Mouse (Mus musculus): Measurements from ENCODE around the gene Sorcs3. TPM values are rescaled to one million over a fixed set of nuclear protein-coding genes. Genes with fewer than 3 reads are reported as not detected.

Sorcs3 gene
- total and polyA plus RNA-seq, 3 experiments = not detected

DNA sequence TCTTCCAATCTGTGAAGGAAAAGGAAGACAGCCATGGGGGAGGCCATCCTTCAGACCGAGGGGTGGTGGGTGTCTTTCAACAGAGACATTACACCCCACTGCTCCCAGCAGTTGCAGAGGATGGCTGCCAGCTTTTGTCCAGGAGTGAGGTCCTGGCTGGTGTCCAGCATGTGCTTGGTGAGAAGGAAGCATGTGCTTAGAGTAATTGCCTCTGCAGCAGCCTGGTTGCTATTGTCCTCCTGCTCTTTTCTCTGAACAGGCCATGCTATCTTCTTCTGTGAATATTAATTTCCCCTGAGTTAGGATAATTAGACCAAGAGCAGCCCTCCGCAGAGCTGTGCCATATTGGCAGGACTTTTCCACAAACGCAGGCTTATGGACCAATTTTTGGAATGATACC lies 476.7 kb downstream of the Sorcs3 start:
- no peak for DNase-seq (ENCODE audit: low read depth, low spot score)
- Histone ChIP-seq H3K36me3 (ENCODE audit: control insufficient read depth in 1 of 2, insufficient read depth in 2 of 2, low read length in 2 of 2) (no peaks in the 10 kb centered on the region), H3K4me3 (ENCODE audit: control insufficient read depth in 1 of 2, insufficient read depth in 1 of 2, low read depth in 2 of 2, low read length in 2 of 2) (no peak overlapping the region), H3K9ac (ENCODE audit: control insufficient read depth, low read depth, low read length, poor library complexity, severe bottlenecking) (no peak overlapping the region), H3K4me1 (ENCODE audit: control insufficient read depth in 1 of 2, insufficient read depth in 2 of 2, low read length in 2 of 2) (no peaks in the 10 kb centered on the region), H3K27me3 (ENCODE audit: control insufficient read depth in 1 of 2, insufficient read depth in 2 of 2, low read length in 2 of 2) (no peaks in the 10 kb centered on the region), H3K9me3 (replicated peaks; ENCODE audit: insufficient read depth, low read length) (no peaks in the 10 kb centered on the region), H3K79me2 (ENCODE audit: control insufficient read depth, insufficient read depth, low read length, poor library complexity) (no peaks in the 10 kb centered on the region), H3K27ac (ENCODE audit: control insufficient read depth, low read depth, low read length) (no peak overlapping the region)
- no peak for TF ChIP-seq NRF1 (IDR thresholded peaks at IDR 0.05; ENCODE audit: insufficient read depth, low read depth, low read length, poor library complexity, severe bottlenecking)
- TF ChIP-seq ZMIZ1 (IDR thresholded peaks at IDR 0.05; ENCODE audit: low read depth, low read length) = no peak
- TF ChIP-seq MEF2A (IDR thresholded peaks at IDR 0.05; ENCODE audit: extremely low read depth, insufficient replicate concordance, low read depth, low read length, poor library complexity, severe bottlenecking) = no peak
- TF ChIP-seq TCF12 (IDR thresholded peaks at IDR 0.05; ENCODE audit: low read depth, low read length) = no peak
- TF ChIP-seq MYB (IDR thresholded peaks at IDR 0.05; ENCODE audit: low read depth, low read length) = no peak
- TF ChIP-seq SIN3A (IDR thresholded peaks at IDR 0.05; ENCODE audit: low read length) = no peak
- TF ChIP-seq MAFK (IDR thresholded peaks at IDR 0.05; ENCODE audit: borderline replicate concordance, low read depth, low read length) = no peak
- TF ChIP-seq POLR2A (IDR thresholded peaks at IDR 0.05; ENCODE audit: control insufficient read depth in 1 of 2, insufficient read depth in 1 of 2, low read depth in 1 of 2, low read length in 2 of 2, poor library complexity in 1 of 2) = no peak

DNA sequence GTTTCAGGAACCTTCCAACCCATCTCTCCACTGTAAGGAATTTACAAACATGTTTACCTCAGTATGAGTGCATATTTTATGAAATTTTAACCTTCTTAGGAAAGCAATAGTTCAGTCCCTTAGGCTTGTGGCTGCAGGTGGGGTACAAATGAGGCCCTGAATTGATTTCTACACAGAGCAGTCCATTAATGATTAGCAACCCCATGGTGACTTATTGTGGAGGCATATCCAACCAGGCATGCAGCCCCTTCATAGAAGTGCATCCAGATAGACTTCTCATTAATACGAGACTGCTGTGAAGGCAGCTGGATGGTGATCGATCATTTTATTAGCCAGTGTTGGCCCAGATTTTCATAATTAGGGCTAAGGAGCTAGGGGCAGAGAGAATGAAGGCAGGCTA lies 480.5 kb downstream of the Sorcs3 start:
- Histone ChIP-seq H3K9ac (ENCODE audit: control insufficient read depth, low read depth, low read length, poor library complexity, severe bottlenecking) (no peak overlapping the region), H3K27ac (ENCODE audit: control insufficient read depth, low read depth, low read length) (no peak overlapping the region), H3K9me3 (replicated peaks; ENCODE audit: insufficient read depth, low read length) (no peaks in the 10 kb centered on the region), H3K36me3 (ENCODE audit: control insufficient read depth in 1 of 2, insufficient read depth in 2 of 2, low read length in 2 of 2) (no peaks in the 10 kb centered on the region), H3K27me3 (ENCODE audit: control insufficient read depth in 1 of 2, insufficient read depth in 2 of 2, low read length in 2 of 2) (no peaks in the 10 kb centered on the region), H3K4me3 (ENCODE audit: control insufficient read depth in 1 of 2, insufficient read depth in 1 of 2, low read depth in 2 of 2, low read length in 2 of 2) (no peak overlapping the region), H3K79me2 (ENCODE audit: control insufficient read depth, insufficient read depth, low read length, poor library complexity) (no peaks in the 10 kb centered on the region), H3K4me1 (ENCODE audit: control insufficient read depth in 1 of 2, insufficient read depth in 2 of 2, low read length in 2 of 2) (no peaks in the 10 kb centered on the region)
- DNase-seq (ENCODE audit: low read depth, low spot score) = no peak
- TF ChIP-seq CHD1 (IDR thresholded peaks at IDR 0.05; ENCODE audit: low read depth, low read length) (no peak), GATA1 (IDR thresholded peaks at IDR 0.05; ENCODE audit: low read depth, low read length) (no peak), HCFC1 (IDR thresholded peaks at IDR 0.05; ENCODE audit: low read depth, low read length) (no peak), RAD21 (IDR thresholded peaks at IDR 0.05; ENCODE audit: low read depth, low read length) (no peak), ETS1 (IDR thresholded peaks at IDR 0.05; ENCODE audit: low read depth, low read length) (no peak), E2F4 (IDR thresholded peaks at IDR 0.05; ENCODE audit: borderline replicate concordance, low read depth, low read length) (no peak), ZC3H11A (IDR thresholded peaks at IDR 0.05; ENCODE audit: low read depth, low read length) (no peak), TCF12 (IDR thresholded peaks at IDR 0.05; ENCODE audit: low read depth, low read length) (no peak), POLR2AphosphoS5 (IDR thresholded peaks at IDR 0.05; ENCODE audit: borderline replicate concordance, low read depth, low read length) (no peak)
